In genomic region chr4:100664619-100665264, GRCm38 (mm10) we compare ENCODE assay signal across 12 mouse cellular contexts.
DNase-seq lines count a peak whose midpoint lies in the region; ATAC-seq lines count a peak whose summit lies in the region.
"Had no signal": no experiment of that assay in that cellular context is flagged by ENCODE, and none has a peak within 500 bp of the region (broad histone marks: within the 10 kb centered on the region; RNA-seq: fewer than 3 reads in every experiment).

No protein-coding gene starts in this region.

- peak; percentile 69; the same call in 1 of the 2 replicates for ATAC-seq in embryonic facial prominence, embryonic 13.5 days (ENCODE audit: insufficient number of reproducible peaks, insufficient read depth, low FRiP score, low TSS enrichment, low read depth)
- no peak for ATAC-seq in activated CD4-positive, CD25-positive, alpha-beta regulatory T cell, adult 4 months

- 10% methylated on average over 5 of the region's 5 CpGs for WGBS in embryonic facial prominence, embryonic 13.5 days

- no peaks in the 10 kb centered on the region for H3K9me3 ChIP-seq in embryonic facial prominence, embryonic 13.5 days
- H3K9me3 ChIP-seq: kidney, embryonic 15.5 days had no signal

- H3K4me1 ChIP-seq in embryonic facial prominence, embryonic 13.5 days = peaks cover 15% of the 10 kb centered on the region
- H3K4me1 ChIP-seq: kidney, embryonic 15.5 days had no signal

- H3K4me2 ChIP-seq in embryonic facial prominence, embryonic 13.5 days = no peak overlapping the region; the same call in 1 of the 2 replicates
- H3K4me2 ChIP-seq: kidney, embryonic 15.5 days had no signal

- intact Hi-C loops in left cerebral cortex, postnatal 36 days (cut with DNase I) = no loop called here

- H3K27me3 ChIP-seq in embryonic facial prominence, embryonic 13.5 days = no peaks in the 10 kb centered on the region
- H3K27me3 ChIP-seq: CH12.LX; kidney, embryonic 15.5 days had no signal

- no peak overlapping the region for H3K9ac ChIP-seq in embryonic facial prominence, embryonic 13.5 days
- H3K9ac ChIP-seq: kidney, embryonic 15.5 days had no signal

- no peak overlapping the region for H3K4me3 ChIP-seq in embryonic facial prominence, embryonic 13.5 days
- H3K4me3 ChIP-seq: kidney, embryonic 15.5 days had no signal

- peak overlapping the region; percentile 60; the same call in 1 of the 2 replicates for H3K27ac ChIP-seq in embryonic facial prominence, embryonic 13.5 days
- H3K27ac ChIP-seq: kidney, embryonic 15.5 days had no signal

- H3K36me3 ChIP-seq in embryonic facial prominence, embryonic 13.5 days = no peaks in the 10 kb centered on the region
- H3K36me3 ChIP-seq: kidney, embryonic 15.5 days had no signal

- DNase-seq in left cerebral cortex, adult 8-10 months (ENCODE audit: low spot score in 2 of 2) = peak; percentile 4 to 14
- DNase-seq in left cerebral cortex, postnatal 36 days (ENCODE audit: low spot score in 2 of 2) = no peak
- peak; percentile 10 for DNase-seq in hindlimb bud, embryonic 11.5 days (ENCODE audit: extremely low spot score, low read depth, low spot score)
- DNase-seq in right cerebral cortex, postnatal 14 days = peak; percentile 16
- DNase-seq in heart, adult 8-10 months (ENCODE audit: low spot score) = no peak
- no peak for DNase-seq in heart, adult 18-20 months
- DNase-seq: adrenal gland, adult 2 months; lung, postnatal 14 days had no signal

Comparison
In these comparisons a context has a peak if more than half of its experiments do, and no peak if none do; other contexts are left out.
1. DNase-seq: peak in left cerebral cortex, adult 8-10 months (2 of 2), hindlimb bud, embryonic 11.5 days (single experiment) and right cerebral cortex, postnatal 14 days (single experiment); none in left cerebral cortex, postnatal 36 days (0 of 2), heart, adult 8-10 months (single experiment) and heart, adult 18-20 months (0 of 2).